In genomic region chrX:13207512-13208341, GRCm38 (mm10) we compare ENCODE assay signal across 8 mouse cellular contexts.
A peak's percentile ranks its signal among the peaks of the same experiment; 100 is the strongest.
DNase-seq lines count a peak whose midpoint lies in the region; ATAC-seq and TF ChIP-seq lines count a peak whose summit lies in the region.

No protein-coding gene starts in this region.

- TF ChIP-seq CTCF in intestine, postnatal 0 days (IDR thresholded peaks at IDR 0.05; ENCODE audit: low read depth) = peak; percentile 97

- no peaks in the 10 kb centered on the region for H3K9me3 ChIP-seq in intestine, postnatal 0 days (ENCODE audit: control insufficient read depth)
- H3K9me3 ChIP-seq in midbrain, embryonic 10.5 days (replicated peaks) = no peaks in the 10 kb centered on the region

- no peak overlapping the region for H3K9ac ChIP-seq in intestine, postnatal 0 days (ENCODE audit: low read depth, low read length)

- intact Hi-C loops in left cerebral cortex, postnatal 36 days (cut with DNase I) = loop anchor here (10.0 kb wide), 1 partner anchor 533 kb away; the partner anchor contains the start of gene 1810030O07Rik

- ATAC-seq in intestine, postnatal 0 days = peak; percentile 89

- no peaks in the 10 kb centered on the region for H3K4me1 ChIP-seq in intestine, postnatal 0 days (replicated peaks; ENCODE audit: control insufficient read depth, insufficient read depth, low read length)
- H3K4me1 ChIP-seq in midbrain, embryonic 10.5 days = peaks cover 6% of the 10 kb centered on the region

- WGBS in intestine, postnatal 0 days = 32% methylated on average over 22 of the region's 23 CpGs
- WGBS in midbrain, embryonic 10.5 days = 31% methylated on average over 23 of the region's 23 CpGs

- H3K4me2 ChIP-seq in intestine, postnatal 0 days (replicated peaks; ENCODE audit: low read depth) = peak overlapping the region; percentile 56

- no peaks in the 10 kb centered on the region for H3K36me3 ChIP-seq in intestine, postnatal 0 days (ENCODE audit: control insufficient read depth, insufficient read depth)
- H3K36me3 ChIP-seq in midbrain, embryonic 10.5 days = no peaks in the 10 kb centered on the region

- peak; percentile 90 for DNase-seq in adrenal gland, postnatal 10 days
- peak; percentile 90 for DNase-seq in embryo, embryonic 9.5 days (ENCODE audit: extremely low spot score)
- peak; percentile 80 to 82 for DNase-seq in gastrocnemius, postnatal 4 days (ENCODE audit: low spot score in 2 of 2)
- DNase-seq in left cerebral cortex, postnatal 36 days (ENCODE audit: low spot score in 2 of 2) = peak; percentile 81 to 88
- DNase-seq in midbrain, embryonic 10.5 days (ENCODE audit: low spot score) = peak; percentile 89
- DNase-seq in right cerebral cortex, postnatal 36 days (ENCODE audit: low spot score in 2 of 2) = peak; percentile 71 to 79
- peak; percentile 81 to 91 for DNase-seq in urinary bladder, postnatal 4 days (ENCODE audit: low spot score in 2 of 2)

- H3K4me3 ChIP-seq in intestine, postnatal 0 days (ENCODE audit: low read depth, low read length) = peak overlapping the region; percentile 26
- H3K4me3 ChIP-seq in midbrain, embryonic 10.5 days = peak overlapping the region; percentile 40

- no peak overlapping the region for H3K27ac ChIP-seq in intestine, postnatal 0 days (ENCODE audit: low read depth, low read length)
- peak overlapping the region; percentile 80 for H3K27ac ChIP-seq in midbrain, embryonic 10.5 days (replicated peaks)

- no peaks in the 10 kb centered on the region for H3K27me3 ChIP-seq in intestine, postnatal 0 days (replicated peaks; ENCODE audit: control insufficient read depth, insufficient read depth, low read length)
- peaks cover 45% of the 10 kb centered on the region for H3K27me3 ChIP-seq in midbrain, embryonic 10.5 days (ENCODE audit: low read depth, poor library complexity, severe bottlenecking)
